Mouse (Mus musculus): ENCODE data around the gene 1700003E16Rik.
A peak's percentile ranks its signal among the peaks of the same experiment; 100 is the strongest.
"Not testable (repeated sequence)": the region's sequence is repeated elsewhere in the genome, so short reads cannot be mapped to it uniquely, and the experiment has no call there.

Gene 1700003E16Rik

DNA sequence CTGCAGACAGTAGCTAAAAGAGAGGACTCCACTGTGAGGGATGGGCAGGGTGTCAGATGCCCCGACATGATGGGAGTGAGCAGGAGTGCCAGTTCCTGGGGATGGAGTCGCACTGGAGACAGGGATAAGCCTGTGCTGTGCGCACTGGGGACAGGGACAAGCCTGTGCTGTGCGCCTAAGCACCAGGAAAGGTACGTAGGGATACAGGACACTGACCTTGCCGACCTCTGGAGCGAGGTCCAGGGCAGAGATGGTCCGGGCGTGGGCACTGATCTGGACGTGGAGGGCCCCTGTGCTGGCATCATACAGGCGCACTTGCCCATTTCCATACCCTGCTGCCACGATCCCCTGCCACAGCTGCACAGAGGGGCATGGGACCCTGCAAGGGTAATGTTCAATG, 3.2 kb upstream of the 1700003E16Rik start:
- no peak for ATAC-seq (ENCODE audit: insufficient number of reproducible peaks, low FRiP score, low TSS enrichment)

- no peak for ATAC-seq (ENCODE audit: insufficient number of reproducible peaks, low FRiP score, low TSS enrichment)
These were observed 2.7 kb upstream of the 1700003E16Rik start for GRCm38 (mm10) chr6:83153485-83153884.

DNA sequence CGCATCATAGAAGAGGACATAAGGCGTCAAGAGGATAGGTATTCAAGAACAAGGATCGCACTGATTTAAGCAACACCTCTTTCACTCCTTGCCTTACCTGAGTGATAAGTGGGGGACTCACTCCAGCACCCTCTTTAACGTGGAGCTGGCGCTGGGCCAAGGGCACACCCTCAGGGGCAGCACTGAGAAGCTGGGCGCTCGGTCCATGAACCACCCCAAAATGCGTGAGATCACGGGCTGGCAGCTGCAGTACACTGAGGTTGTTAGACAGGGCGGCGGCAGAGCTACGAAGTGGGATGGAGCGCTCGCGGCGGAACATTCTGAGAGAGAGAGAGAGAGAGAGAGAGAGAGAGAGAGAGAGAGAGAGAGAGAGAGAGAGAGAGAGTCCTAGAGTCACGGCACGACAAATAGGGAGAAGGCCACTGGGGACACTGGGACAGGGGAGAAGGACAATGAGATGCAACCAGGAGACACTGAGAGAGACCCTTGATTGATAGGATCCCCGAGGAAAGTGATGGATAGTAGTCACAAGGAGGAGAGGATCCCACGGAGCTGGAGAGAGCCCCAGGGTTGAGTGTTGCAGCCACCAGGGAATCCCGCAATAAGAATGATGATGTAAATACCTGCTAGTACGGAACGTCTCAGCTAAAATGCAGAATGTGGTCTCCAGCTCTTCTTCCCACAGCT, 509 bp upstream of the 1700003E16Rik start:
- 0 out of 2 replicates have a peak, but pooled peaks have one; percentile 36 for ATAC-seq (ENCODE audit: insufficient number of reproducible peaks, low FRiP score, low TSS enrichment)

DNA sequence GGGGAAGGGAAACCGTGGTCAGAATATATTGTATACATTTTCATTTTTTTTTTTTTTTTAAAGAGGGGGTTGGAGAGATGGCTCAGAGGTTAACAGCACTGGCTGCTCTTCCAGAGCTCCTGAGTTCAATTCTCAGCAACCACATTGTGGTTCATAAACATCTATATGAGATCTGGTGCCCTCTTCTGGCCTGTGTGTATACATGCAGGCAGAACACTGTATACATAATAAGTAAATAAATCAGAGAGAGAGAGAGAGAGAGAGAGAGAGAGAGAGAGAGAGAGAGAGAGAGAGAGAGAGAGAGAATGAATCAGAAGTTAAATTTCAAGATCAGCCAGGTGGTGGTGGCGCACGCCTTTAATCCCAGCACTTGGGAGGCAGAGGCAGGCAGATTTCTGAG, 3.3 kb downstream of the 1700003E16Rik start:
- not testable (repeated sequence) for ATAC-seq (ENCODE audit: insufficient number of reproducible peaks, low FRiP score, low TSS enrichment)

GRCm38 (mm10) chr6:83161442-83161841, 5.2 kb downstream of the 1700003E16Rik start:
- no peak for ATAC-seq (ENCODE audit: insufficient number of reproducible peaks, low FRiP score, low TSS enrichment)

DNA sequence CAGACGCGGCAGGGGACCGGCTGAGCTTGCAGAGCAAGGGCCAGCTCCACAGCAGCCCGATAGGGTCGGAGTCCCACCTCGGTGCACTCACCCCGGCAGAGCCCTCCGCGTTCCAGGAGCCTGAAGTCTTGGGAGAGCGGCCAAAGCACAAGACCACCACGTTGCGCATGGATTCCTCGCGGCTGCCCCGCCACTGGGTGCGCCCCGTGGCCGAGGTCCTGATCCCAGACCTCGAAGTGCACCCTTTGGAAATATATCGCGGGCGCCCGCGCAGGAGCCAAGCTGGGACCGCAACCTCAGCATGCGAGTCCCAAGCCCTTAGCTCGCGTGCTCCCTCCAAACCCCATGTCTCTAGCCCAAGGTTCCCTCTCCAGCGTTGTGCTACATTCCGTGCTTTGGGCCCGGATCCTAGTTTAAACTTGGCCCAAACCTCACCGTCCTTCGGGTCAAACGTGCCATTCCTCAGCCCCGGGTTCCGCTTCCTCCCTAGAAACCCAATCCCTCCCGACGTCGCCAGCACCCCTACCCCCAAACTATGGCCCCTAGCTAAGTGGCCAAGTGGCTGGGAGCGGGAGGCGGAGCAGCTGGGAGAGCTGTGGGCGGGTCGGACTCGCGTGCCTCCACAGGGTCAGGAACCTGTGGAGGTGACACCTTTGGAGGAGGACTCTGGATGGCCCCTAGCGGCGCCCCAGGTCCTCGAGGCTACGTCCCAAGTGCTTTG, 5.9 kb downstream of the 1700003E16Rik start:
- ATAC-seq (ENCODE audit: insufficient number of reproducible peaks, low FRiP score, low TSS enrichment): no peak

DNA sequence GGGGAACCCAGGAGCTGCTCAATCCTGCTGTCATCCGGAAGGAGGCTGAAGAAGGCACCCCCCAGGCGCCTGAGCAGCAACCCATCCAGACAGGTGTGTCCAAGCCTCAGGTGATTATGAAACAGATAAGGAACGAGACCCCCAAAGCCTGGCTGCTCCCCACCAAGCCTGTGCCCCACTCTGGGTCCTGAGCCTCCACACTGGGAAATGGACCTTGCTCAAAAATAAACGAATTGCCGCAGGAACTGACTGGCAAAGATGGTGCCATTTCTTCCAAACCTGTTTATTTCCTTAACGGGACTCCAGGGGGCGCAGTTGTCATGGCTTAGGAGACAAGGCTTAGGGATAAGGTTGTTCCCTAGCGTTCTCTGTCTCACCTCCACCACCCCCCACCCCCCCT, 6.5 kb downstream of the 1700003E16Rik start:
- no peak for ATAC-seq (ENCODE audit: insufficient number of reproducible peaks, low FRiP score, low TSS enrichment)

DNA sequence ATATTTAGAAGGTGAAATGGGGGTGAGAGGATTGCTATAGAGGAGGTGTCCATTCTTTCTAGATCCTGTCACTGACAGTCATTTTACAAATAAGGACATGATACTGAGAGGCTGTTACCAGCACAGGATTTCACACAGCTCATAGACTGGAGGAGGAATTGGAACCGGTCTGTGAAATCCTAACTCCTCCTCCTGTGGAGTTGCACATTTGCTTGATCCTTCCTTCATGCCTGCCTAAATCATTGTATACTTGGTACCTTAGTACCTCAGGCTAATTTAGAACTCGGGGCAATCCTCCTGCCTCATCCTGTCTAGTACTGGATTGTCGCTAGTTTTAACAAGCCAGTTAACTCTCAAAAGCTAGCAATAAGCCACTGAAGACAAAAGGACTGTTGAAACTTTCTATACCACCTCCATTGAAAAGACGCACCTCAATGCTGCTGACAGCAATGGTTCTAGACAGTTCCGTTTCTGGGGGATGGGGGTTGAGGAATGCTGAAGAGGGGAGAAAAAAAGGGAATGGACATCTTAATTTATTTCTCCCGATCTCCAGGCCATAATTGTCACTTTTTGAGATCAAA, 8.9 kb downstream of the 1700003E16Rik start:
- no peak for ATAC-seq (ENCODE audit: insufficient number of reproducible peaks, low FRiP score, low TSS enrichment)

- ATAC-seq (ENCODE audit: insufficient number of reproducible peaks, low FRiP score, low TSS enrichment): peak; percentile 76
These were observed 9.5 kb downstream of the 1700003E16Rik start, which contains the start of gene Dctn1 for GRCm38 (mm10) chr6:83165607-83166242. Gene Dctn1, plus strand, starts transcription at chr6:83165920.

- ATAC-seq (ENCODE audit: insufficient number of reproducible peaks, low FRiP score, low TSS enrichment): no peak
These were observed 10.0 kb downstream of the 1700003E16Rik start for GRCm38 (mm10) chr6:83166243-83166630.

- ATAC-seq (ENCODE audit: insufficient number of reproducible peaks, low FRiP score, low TSS enrichment): no peak
These were observed 13.7 kb downstream of the 1700003E16Rik start for GRCm38 (mm10) chr6:83169872-83170271.

- ATAC-seq (ENCODE audit: insufficient number of reproducible peaks, low FRiP score, low TSS enrichment): no peak
These were observed 14.9 kb downstream of the 1700003E16Rik start for GRCm38 (mm10) chr6:83171063-83171462.

GRCm38 (mm10) chr6:83172240-83172920, 16.2 kb downstream of the 1700003E16Rik start:
- peak; percentile 75 for ATAC-seq (ENCODE audit: insufficient number of reproducible peaks, low FRiP score, low TSS enrichment)

GRCm38 (mm10) chr6:83175996-83176395, 19.8 kb downstream of the 1700003E16Rik start:
- no peak for ATAC-seq (ENCODE audit: insufficient number of reproducible peaks, low FRiP score, low TSS enrichment)

- ATAC-seq (ENCODE audit: insufficient number of reproducible peaks, low FRiP score, low TSS enrichment): peak; percentile 85
These were observed 23.4 kb downstream of the 1700003E16Rik start for GRCm38 (mm10) chr6:83179390-83180117.

DNA sequence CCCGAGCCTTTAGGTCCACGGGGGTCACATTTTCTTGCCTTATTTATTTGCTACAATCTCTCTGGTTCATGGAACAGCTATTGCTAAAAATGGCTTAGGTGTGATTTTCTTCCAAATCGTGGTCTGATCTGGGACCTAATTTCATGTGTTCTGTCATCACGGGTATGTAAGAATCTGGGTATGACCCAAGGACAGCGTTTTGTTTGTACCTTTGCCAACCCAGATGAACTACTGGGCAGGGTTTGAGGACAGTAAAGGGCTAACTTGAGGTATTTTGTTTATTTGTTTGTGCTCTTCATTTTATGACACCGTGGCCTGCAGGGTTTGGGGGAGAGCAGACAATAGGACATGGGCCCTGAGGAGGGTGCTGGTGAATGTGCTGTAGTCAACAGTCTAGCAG, 24.4 kb downstream of the 1700003E16Rik start:
- ATAC-seq (ENCODE audit: insufficient number of reproducible peaks, low FRiP score, low TSS enrichment): no peak

DNA sequence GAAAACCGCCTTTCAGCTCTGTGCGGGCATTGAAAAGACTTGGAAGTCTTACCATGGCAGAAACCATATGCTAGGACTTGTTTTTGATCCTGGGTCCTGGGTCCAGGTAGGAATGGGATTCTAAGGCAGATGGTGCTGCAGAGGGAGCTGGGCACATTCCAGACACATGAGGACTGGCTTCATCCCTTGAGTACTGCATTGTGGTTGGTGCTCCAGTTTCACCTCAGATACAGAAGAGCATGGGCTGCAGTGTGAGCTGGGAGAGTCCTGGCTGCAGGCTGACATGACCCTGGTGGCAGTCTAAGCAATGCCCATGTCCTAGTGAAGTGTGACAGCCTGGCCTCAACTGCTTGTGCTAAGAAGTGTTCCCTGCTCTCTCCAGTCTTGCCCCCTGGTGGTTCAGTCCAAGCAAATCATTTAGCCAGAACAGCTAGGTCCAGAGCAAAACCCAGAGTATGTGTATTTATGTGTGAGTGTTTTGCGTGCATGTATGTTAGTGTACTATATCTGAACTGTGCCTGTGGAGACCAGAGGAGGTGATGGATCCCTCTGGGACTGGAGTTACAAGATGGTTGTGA, 28.7 kb downstream of the 1700003E16Rik start:
- 0 out of 2 replicates have a peak, but pooled peaks have one; percentile 4 for ATAC-seq (ENCODE audit: insufficient number of reproducible peaks, low FRiP score, low TSS enrichment)

DNA sequence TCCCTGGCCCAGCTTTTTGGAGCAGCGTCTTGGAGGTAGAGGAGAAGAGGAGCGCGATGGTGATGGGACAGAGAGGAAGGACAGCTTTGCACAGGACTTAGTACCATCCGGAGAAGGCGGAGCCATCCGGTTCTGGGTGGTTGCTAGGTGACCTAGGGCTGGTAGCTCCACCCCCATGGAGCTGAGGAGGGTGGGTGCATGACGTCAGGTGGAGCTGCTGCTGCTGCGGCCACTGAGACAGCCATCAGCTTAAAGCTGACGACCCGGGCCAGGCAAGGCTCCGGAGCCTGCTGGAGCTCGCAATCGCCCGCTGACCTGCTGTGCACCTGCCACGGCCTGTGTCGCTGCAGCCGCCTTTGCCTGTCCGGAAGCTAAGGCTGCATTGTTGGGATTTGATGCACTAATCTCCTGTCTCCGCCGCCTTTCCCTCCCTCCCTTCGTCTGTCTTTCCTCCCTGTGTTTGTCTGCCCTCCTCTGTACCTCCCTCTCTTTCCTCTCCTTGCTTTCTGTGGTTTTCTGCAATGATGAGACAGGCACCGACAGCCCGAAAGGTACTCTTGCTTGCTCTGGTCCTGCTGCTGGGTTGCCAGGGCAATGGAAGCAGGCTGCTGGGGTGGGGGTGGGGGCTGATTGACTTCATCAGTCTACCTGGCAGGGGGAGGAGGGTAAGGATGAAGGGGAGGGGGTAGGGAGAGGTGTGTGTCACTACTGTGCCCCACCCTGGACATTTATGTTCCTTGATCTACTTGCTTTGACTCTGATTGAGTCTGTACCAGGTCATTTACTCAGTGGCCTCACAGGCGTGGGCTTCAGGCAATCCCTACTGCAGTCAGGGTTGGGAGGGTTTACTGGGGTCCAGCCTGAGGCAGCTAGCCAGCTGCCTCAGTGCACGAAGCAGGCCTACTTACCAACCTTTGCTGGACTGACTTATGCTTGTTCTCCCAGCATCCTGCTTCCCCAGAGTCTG, 30.0 kb downstream of the 1700003E16Rik start:
- ATAC-seq (ENCODE audit: insufficient number of reproducible peaks, low FRiP score, low TSS enrichment): peak; percentile 90

All from cerebellum, adult (tissue).